Mouse (Mus musculus): Measurements from ENCODE around the gene Gm7029. TPM values are rescaled to one million over a fixed set of nuclear protein-coding genes. Genes with fewer than 3 reads are reported as not detected.
"Not testable (repeated sequence)": the region's sequence is repeated elsewhere in the genome, so short reads cannot be mapped to it uniquely, and the experiment has no call there.

Gm7029 gene
- total RNA-seq, 2 experiments from 2014 or later = not detected

- no peak for DNase-seq (ENCODE audit: low spot score in 2 of 2)
Measured at GRCm38 (mm10) chr17:33891357-33891756, 17.7 kb downstream of the Gm7029 start.

- DNase-seq (ENCODE audit: low spot score in 2 of 2) = not testable (repeated sequence)
Measured at GRCm38 (mm10) chr17:33891892-33892291, 18.3 kb downstream of the Gm7029 start.

GRCm38 (mm10) chr17:33892429-33892828 is 18.8 kb downstream of the Gm7029 start:
- DNase-seq (ENCODE audit: low spot score in 2 of 2) = no peak

GRCm38 (mm10) chr17:33893011-33893410 is 19.4 kb downstream of the Gm7029 start:
- DNase-seq (ENCODE audit: low spot score in 2 of 2) = not testable (repeated sequence)

GRCm38 (mm10) chr17:33897114-33897794 is 23.6 kb downstream of the Gm7029 start:
- DNase-seq (ENCODE audit: low spot score in 2 of 2) = no peak

GRCm38 (mm10) chr17:33898193-33898592 is 24.6 kb downstream of the Gm7029 start:
- DNase-seq (ENCODE audit: low spot score in 2 of 2) = not testable (repeated sequence)

GRCm38 (mm10) chr17:33899642-33900041 is 26.0 kb downstream of the Gm7029 start:
- no peak for DNase-seq (ENCODE audit: low spot score in 2 of 2)

- DNase-seq (ENCODE audit: low spot score in 2 of 2) = no peak
Measured at GRCm38 (mm10) chr17:33900281-33900988, 26.8 kb downstream of the Gm7029 start.

GRCm38 (mm10) chr17:33900989-33901314 is 27.3 kb downstream of the Gm7029 start:
- no peak for DNase-seq (ENCODE audit: low spot score in 2 of 2)

- DNase-seq (ENCODE audit: low spot score in 2 of 2) = no peak
Measured at GRCm38 (mm10) chr17:33901653-33902052, 28.0 kb downstream of the Gm7029 start.

GRCm38 (mm10) chr17:33902079-33902478 is 28.4 kb downstream of the Gm7029 start:
- DNase-seq (ENCODE audit: low spot score in 2 of 2) = no peak

GRCm38 (mm10) chr17:33902491-33902890 is 28.9 kb downstream of the Gm7029 start:
- no peak for DNase-seq (ENCODE audit: low spot score in 2 of 2)

GRCm38 (mm10) chr17:33903911-33904651 is 30.4 kb downstream of the Gm7029 start:
- not testable (repeated sequence) for DNase-seq (ENCODE audit: low spot score in 2 of 2)

- DNase-seq (ENCODE audit: low spot score in 2 of 2) = not testable (repeated sequence)
Measured at GRCm38 (mm10) chr17:33904835-33905234, 31.2 kb downstream of the Gm7029 start, which contains the start of gene Platr17. Platr17 (plus strand) TSS chr17:33905135.

GRCm38 (mm10) chr17:33908331-33909076 is 34.9 kb downstream of the Gm7029 start:
- peak; percentile 51 to 55 for DNase-seq (ENCODE audit: low spot score in 2 of 2)

GRCm38 (mm10) chr17:33909077-33909868 is 35.6 kb downstream of the Gm7029 start, which contains the start of gene Daxx:
Daxx (plus strand) TSS chr17:33909414.
- peak; percentile 97 to 99 for DNase-seq (ENCODE audit: low spot score in 2 of 2)

GRCm38 (mm10) chr17:33909869-33910250 is 36.2 kb downstream of the Gm7029 start:
- no peak for DNase-seq (ENCODE audit: low spot score in 2 of 2)

- DNase-seq (ENCODE audit: low spot score in 2 of 2) = no peak
Measured at GRCm38 (mm10) chr17:33910346-33911051, 36.9 kb downstream of the Gm7029 start.

- DNase-seq (ENCODE audit: low spot score in 2 of 2) = no peak
Measured at GRCm38 (mm10) chr17:33911052-33911812, 37.6 kb downstream of the Gm7029 start.

Data from left cerebral cortex, adult 18-20 months (tissue).